In genomic region chr9:32096541-32096940, GRCm38 (mm10) we compare ENCODE assay signal across 14 mouse cellular contexts. TPM values are rescaled to one million over a fixed set of nuclear protein-coding genes. Genes with fewer than 3 reads are reported as not detected.
DNase-seq lines count a peak whose midpoint lies in the region; ATAC-seq and TF ChIP-seq lines count a peak whose summit lies in the region.
"Had no signal": no experiment of that assay in that cellular context is flagged by ENCODE, and none has a peak within 500 bp of the region (broad histone marks: within the 10 kb centered on the region; RNA-seq: fewer than 3 reads in every experiment).

No protein-coding gene starts in this region.

- TF ChIP-seq CTCF in Patski (IDR thresholded peaks at IDR 0.05) = no peak

- peak overlapping the region; percentile 61 for H3K9ac ChIP-seq in heart, embryonic 13.5 days
- H3K9ac ChIP-seq in limb, embryonic 14.5 days (ENCODE audit: low read depth, low read length, severe bottlenecking) = no peak overlapping the region
- H3K9ac ChIP-seq in stomach, embryonic 15.5 days = no peak overlapping the region
- H3K9ac ChIP-seq: forebrain, embryonic 15.5 days; hindbrain, embryonic 13.5 days; liver, embryonic 14.5 days; neural tube, embryonic 13.5 days had no signal

- H3K4me2 ChIP-seq in heart, embryonic 13.5 days = peak overlapping the region; percentile 53
- H3K4me2 ChIP-seq in limb, embryonic 14.5 days (replicated peaks; ENCODE audit: low read depth, low read length, severe bottlenecking) = no peak overlapping the region
- H3K4me2 ChIP-seq in stomach, embryonic 15.5 days = no peak overlapping the region
- H3K4me2 ChIP-seq: forebrain, embryonic 15.5 days; hindbrain, embryonic 13.5 days; neural tube, embryonic 13.5 days had no signal

- H3K27me3 ChIP-seq in heart, embryonic 13.5 days (replicated peaks) = no peaks in the 10 kb centered on the region
- no peaks in the 10 kb centered on the region for H3K27me3 ChIP-seq in limb, embryonic 14.5 days (ENCODE audit: control insufficient read depth, insufficient read depth, low read length)
- no peaks in the 10 kb centered on the region for H3K27me3 ChIP-seq in limb, embryonic 10.5 days (ENCODE audit: low read depth, poor library complexity, severe bottlenecking)
- H3K27me3 ChIP-seq in Patski = no peaks in the 10 kb centered on the region
- H3K27me3 ChIP-seq in stomach, embryonic 15.5 days (replicated peaks) = no peaks in the 10 kb centered on the region
- H3K27me3 ChIP-seq: forebrain, embryonic 15.5 days; hindbrain, embryonic 13.5 days; neural tube, embryonic 13.5 days had no signal

- WGBS in heart, embryonic 13.5 days = 37% methylated on average over 7 of the region's 7 CpGs
- 71% methylated on average over 7 of the region's 7 CpGs for WGBS in limb, embryonic 14.5 days
- 84% methylated on average over 7 of the region's 7 CpGs for WGBS in limb, embryonic 10.5 days
- WGBS in stomach, embryonic 15.5 days = 67% methylated on average over 7 of the region's 7 CpGs

- 0 out of 2 replicates have a peak overlapping the region, but pooled peaks have one; percentile 11 for H3K4me3 ChIP-seq in heart, embryonic 13.5 days
- no peak overlapping the region for H3K4me3 ChIP-seq in limb, embryonic 14.5 days (replicated peaks; ENCODE audit: low read length)
- no peak overlapping the region for H3K4me3 ChIP-seq in limb, embryonic 10.5 days
- no peak overlapping the region for H3K4me3 ChIP-seq in stomach, embryonic 15.5 days (replicated peaks)
- H3K4me3 ChIP-seq: forebrain, embryonic 15.5 days; hindbrain, embryonic 13.5 days; neural tube, embryonic 13.5 days had no signal

- in situ Hi-C loops in Patski (cut with MboI; ENCODE audit: low pct_unique_long_range_greater_than_20kb) = no loop called here

- POLR2A ChIA-PET in Patski (lab: Charles Lee) = no interaction called here

- TF ChIP-seq POLR2A in limb, embryonic 14.5 days (IDR thresholded peaks at IDR 0.05; ENCODE audit: borderline replicate concordance, extremely low read depth, insufficient read depth, insufficient read length) = no peak

- H3K4me1 ChIP-seq in heart, embryonic 13.5 days = peaks cover 73% of the 10 kb centered on the region
- peaks cover 12% of the 10 kb centered on the region for H3K4me1 ChIP-seq in limb, embryonic 14.5 days (ENCODE audit: control insufficient read depth, insufficient read depth, low read length)
- peaks cover 14% of the 10 kb centered on the region for H3K4me1 ChIP-seq in limb, embryonic 10.5 days
- peaks cover 18% of the 10 kb centered on the region; the same call in 1 of the 2 replicates for H3K4me1 ChIP-seq in stomach, embryonic 15.5 days

- no peaks in the 10 kb centered on the region for H3K36me3 ChIP-seq in heart, embryonic 13.5 days
- H3K36me3 ChIP-seq in limb, embryonic 14.5 days (ENCODE audit: control insufficient read depth, insufficient read depth, low read length) = no peaks in the 10 kb centered on the region
- no peaks in the 10 kb centered on the region for H3K36me3 ChIP-seq in limb, embryonic 10.5 days
- no peaks in the 10 kb centered on the region for H3K36me3 ChIP-seq in stomach, embryonic 15.5 days
- H3K36me3 ChIP-seq: forebrain, embryonic 15.5 days; hindbrain, embryonic 13.5 days; neural tube, embryonic 13.5 days had no signal

- no peak for DNase-seq in heart, adult 9 months (ENCODE audit: low spot score in 2 of 2)
- DNase-seq in limb, embryonic 14.5 days (ENCODE audit: low spot score) = no peak
- DNase-seq in limb, embryonic 10.5 days (ENCODE audit: low spot score) = no peak
- no peak for DNase-seq in Patski (ENCODE audit: low read depth, low spot score)
- DNase-seq: adrenal gland, postnatal 36 days; right cerebral cortex, adult 18-20 months had no signal

- no peaks in the 10 kb centered on the region for H3K9me3 ChIP-seq in heart, embryonic 13.5 days
- H3K9me3 ChIP-seq in limb, embryonic 14.5 days (ENCODE audit: control insufficient read depth, low read length) = no peaks in the 10 kb centered on the region
- H3K9me3 ChIP-seq in limb, embryonic 10.5 days (replicated peaks) = no peaks in the 10 kb centered on the region
- H3K9me3 ChIP-seq in stomach, embryonic 15.5 days = no peaks in the 10 kb centered on the region
- H3K9me3 ChIP-seq: forebrain, embryonic 15.5 days; hindbrain, embryonic 13.5 days; neural tube, embryonic 13.5 days had no signal

- H3K27ac ChIP-seq in heart, embryonic 13.5 days (replicated peaks) = peak overlapping the region; percentile 59
- peak overlapping the region; percentile 14; the same call in 1 of the 2 replicates for H3K27ac ChIP-seq in limb, embryonic 14.5 days (replicated peaks; ENCODE audit: low read depth, low read length)
- no peak overlapping the region for H3K27ac ChIP-seq in limb, embryonic 10.5 days
- H3K27ac ChIP-seq in stomach, embryonic 15.5 days = peak overlapping the region; percentile 63
- H3K27ac ChIP-seq: forebrain, embryonic 15.5 days; hindbrain, embryonic 13.5 days; liver, embryonic 14.5 days; macrophage; neural tube, embryonic 13.5 days had no signal

- CTCF ChIA-PET in Patski (lab: Charles Lee) = interaction anchor here (0.8 to 1.3 kb wide), 3 partner anchors 11 to 372 kb away, joined by 3 read pairs; no protein-coding TSS in a partner anchor

- ATAC-seq in heart, embryonic 13.5 days (ENCODE audit: extremely low read depth, insufficient number of reproducible peaks, low FRiP score, low TSS enrichment) = no peak
- ATAC-seq in limb, embryonic 14.5 days (ENCODE audit: low FRiP score, low read depth) = no peak
- peak; percentile 21 for ATAC-seq in Patski
- ATAC-seq in stomach, embryonic 15.5 days (ENCODE audit: insufficient read depth, low FRiP score, low read depth) = no peak
- ATAC-seq in megakaryocyte-erythroid progenitor cell, adult 5-6 weeks (replicated peaks; ENCODE audit: low FRiP score, low TSS enrichment, poor library complexity, severe bottlenecking) = no peak
- ATAC-seq: forebrain, embryonic 15.5 days had no signal

RNA-seq across cellular contexts. Expression of gene Arhgap32, which starts 19.4 kb away (rescaled TPM):
- 2.9 and 3.3 TPM in 2 replicates for polyA plus RNA-seq in heart, embryonic 13.5 days (2015; fragmentation: Nextera tagmentation; extraction: Ambion mirVana)
- polyA plus RNA-seq in limb, embryonic 14.5 days (2012; rRNA removed) = 8.9 and 10.9 TPM in 2 replicates
- 12.1 and 12.5 TPM in 2 replicates for polyA plus RNA-seq in limb, embryonic 14.5 days (2014; fragmentation: Nextera tagmentation; extraction: Ambion mirVana)
- polyA plus RNA-seq in limb, embryonic 10.5 days (2016; fragmentation: Nextera tagmentation; extraction: Ambion mirVana) = 3.4 and 4.2 TPM in 2 replicates
- 12.3 TPM for polyA plus RNA-seq in Patski (2021)
- 11.7 and 12.9 TPM in 2 replicates for polyA plus RNA-seq in stomach, embryonic 15.5 days (2015; fragmentation: Nextera tagmentation; extraction: Ambion mirVana)
- 0.24 and 0.59 TPM in 2 replicates for total RNA-seq in megakaryocyte-erythroid progenitor cell, adult 5-6 weeks (2014; fragmentation: Nextera tagmentation)
- 0.38 and 10.4 TPM in 2 replicates for total RNA-seq in megakaryocyte-erythroid progenitor cell, adult 5-6 weeks (2017)
